Mouse (Mus musculus): ENCODE data around the gene Npc2.

GRCm38 (mm10) chr12:84728421-84728820 is 44.5 kb downstream of the Npc2 start:
- TF ChIP-seq CTCF (IDR thresholded peaks at IDR 0.05; ENCODE audit: extremely low read depth, insufficient read length, insufficient replicate concordance, low read depth, low read length) (no peak), POLR2A (IDR thresholded peaks at IDR 0.05; ENCODE audit: low read depth, low read length) (no peak)

Data from small intestine, adult 2 months (tissue).